Mouse (Mus musculus): ENCODE results near the gene Gucy1a1. TPM values are rescaled to one million over a fixed set of nuclear protein-coding genes. Genes with fewer than 3 reads are reported as not detected.

Gucy1a1 gene
- polyA plus RNA-seq, 1 experiment from 2014 or later, result 2.6 TPM

GRCm38 (mm10) chr3:82061402-82062180 is 84.0 kb downstream of the Gucy1a1 start:
- DNase-seq (ENCODE audit: low spot score), result no peak
- Histone ChIP-seq H3K4me3 (ENCODE audit: low read depth, low read length) (no peak overlapping the region), H3K9me3 (ENCODE audit: control insufficient read depth, low read length) (no peaks in the 10 kb centered on the region), H3K27me3 (ENCODE audit: control insufficient read depth, insufficient read depth, low read length) (no peaks in the 10 kb centered on the region), H3K36me3 (ENCODE audit: control insufficient read depth, insufficient read depth, low read length) (no peaks in the 10 kb centered on the region), H3K27ac (ENCODE audit: low read depth, low read length) (no peak overlapping the region), H3K4me1 (replicated peaks; ENCODE audit: control insufficient read depth, insufficient read depth, low read length) (no peaks in the 10 kb centered on the region), H3K4me2 (ENCODE audit: low read depth, low read length, severe bottlenecking) (no peak overlapping the region), H3K9ac (ENCODE audit: low read length) (no peak overlapping the region)
- 58% methylated on average over 9 of the region's 9 CpGs for WGBS
- no peak for ATAC-seq (replicated peaks; ENCODE audit: low FRiP score)

- no peak for ATAC-seq (replicated peaks; ENCODE audit: low FRiP score)
- Histone ChIP-seq H3K9me3 (ENCODE audit: control insufficient read depth, low read length) (no peaks in the 10 kb centered on the region), H3K4me2 (ENCODE audit: low read depth, low read length, severe bottlenecking) (no peak overlapping the region), H3K4me3 (ENCODE audit: low read depth, low read length) (no peak overlapping the region), H3K27ac (ENCODE audit: low read depth, low read length) (no peak overlapping the region), H3K9ac (ENCODE audit: low read length) (no peak overlapping the region), H3K36me3 (ENCODE audit: control insufficient read depth, insufficient read depth, low read length) (no peaks in the 10 kb centered on the region), H3K4me1 (replicated peaks; ENCODE audit: control insufficient read depth, insufficient read depth, low read length) (no peaks in the 10 kb centered on the region), H3K27me3 (ENCODE audit: control insufficient read depth, insufficient read depth, low read length) (no peaks in the 10 kb centered on the region)
- no peak for DNase-seq (ENCODE audit: low spot score)
- 75% methylated on average over 5 of the region's 5 CpGs for WGBS
Measured at GRCm38 (mm10) chr3:82057201-82057600, 88.4 kb downstream of the Gucy1a1 start.

- Histone ChIP-seq H3K27ac (ENCODE audit: low read depth, low read length) (no peak overlapping the region), H3K9me3 (ENCODE audit: control insufficient read depth, low read length) (no peaks in the 10 kb centered on the region), H3K4me3 (ENCODE audit: low read depth, low read length) (no peak overlapping the region), H3K4me2 (ENCODE audit: low read depth, low read length, severe bottlenecking) (no peak overlapping the region), H3K9ac (ENCODE audit: low read length) (no peak overlapping the region), H3K27me3 (ENCODE audit: control insufficient read depth, insufficient read depth, low read length) (no peaks in the 10 kb centered on the region), H3K36me3 (ENCODE audit: control insufficient read depth, insufficient read depth, low read length) (no peaks in the 10 kb centered on the region), H3K4me1 (replicated peaks; ENCODE audit: control insufficient read depth, insufficient read depth, low read length) (no peaks in the 10 kb centered on the region)
- DNase-seq (ENCODE audit: low spot score) (no peak), ATAC-seq (replicated peaks; ENCODE audit: low FRiP score) (no peak)
- WGBS, result 70% methylated on average over 5 of the region's 5 CpGs
Measured at GRCm38 (mm10) chr3:82054283-82054974, 91.2 kb downstream of the Gucy1a1 start.

GRCm38 (mm10) chr3:82052029-82052428 is 93.6 kb downstream of the Gucy1a1 start:
- Histone ChIP-seq H3K27ac (ENCODE audit: low read depth, low read length) (no peak overlapping the region), H3K4me1 (replicated peaks; ENCODE audit: control insufficient read depth, insufficient read depth, low read length) (no peaks in the 10 kb centered on the region), H3K27me3 (ENCODE audit: control insufficient read depth, insufficient read depth, low read length) (no peaks in the 10 kb centered on the region), H3K9ac (ENCODE audit: low read length) (no peak overlapping the region), H3K9me3 (ENCODE audit: control insufficient read depth, low read length) (no peaks in the 10 kb centered on the region), H3K4me2 (ENCODE audit: low read depth, low read length, severe bottlenecking) (no peak overlapping the region), H3K4me3 (ENCODE audit: low read depth, low read length) (no peak overlapping the region), H3K36me3 (ENCODE audit: control insufficient read depth, insufficient read depth, low read length) (no peaks in the 10 kb centered on the region)
- ATAC-seq (replicated peaks; ENCODE audit: low FRiP score) (no peak), DNase-seq (ENCODE audit: low spot score) (no peak)
- WGBS, result 64% methylated on average over 2 of the region's 2 CpGs

GRCm38 (mm10) chr3:82051468-82051867 is 94.1 kb downstream of the Gucy1a1 start:
- no peak overlapping the region for H3K4me2 ChIP-seq (ENCODE audit: low read depth, low read length, severe bottlenecking)
- no peaks in the 10 kb centered on the region for H3K4me1 ChIP-seq (replicated peaks; ENCODE audit: control insufficient read depth, insufficient read depth, low read length)
- no peaks in the 10 kb centered on the region for H3K9me3 ChIP-seq (ENCODE audit: control insufficient read depth, low read length)
- H3K27ac ChIP-seq (ENCODE audit: low read depth, low read length), result no peak overlapping the region
- ATAC-seq (replicated peaks; ENCODE audit: low FRiP score) (no peak), DNase-seq (ENCODE audit: low spot score) (no peak)
- H3K4me3 ChIP-seq (ENCODE audit: low read depth, low read length), result no peak overlapping the region
- H3K27me3 ChIP-seq (ENCODE audit: control insufficient read depth, insufficient read depth, low read length), result no peaks in the 10 kb centered on the region
- no peaks in the 10 kb centered on the region for H3K36me3 ChIP-seq (ENCODE audit: control insufficient read depth, insufficient read depth, low read length)
- H3K9ac ChIP-seq (ENCODE audit: low read length), result no peak overlapping the region

GRCm38 (mm10) chr3:82048681-82049080 is 96.9 kb downstream of the Gucy1a1 start:
- no peak for ATAC-seq (replicated peaks; ENCODE audit: low FRiP score)
- H3K27me3 ChIP-seq (ENCODE audit: control insufficient read depth, insufficient read depth, low read length), result no peaks in the 10 kb centered on the region
- DNase-seq (ENCODE audit: low spot score), result no peak
- WGBS, result 58% methylated on average over 7 of the region's 7 CpGs
- no peak overlapping the region for H3K4me3 ChIP-seq (ENCODE audit: low read depth, low read length)
- no peak overlapping the region for H3K4me2 ChIP-seq (ENCODE audit: low read depth, low read length, severe bottlenecking)
- H3K4me1 ChIP-seq (replicated peaks; ENCODE audit: control insufficient read depth, insufficient read depth, low read length), result no peaks in the 10 kb centered on the region
- H3K9me3 ChIP-seq (ENCODE audit: control insufficient read depth, low read length), result no peaks in the 10 kb centered on the region
- H3K36me3 ChIP-seq (ENCODE audit: control insufficient read depth, insufficient read depth, low read length), result no peaks in the 10 kb centered on the region
- H3K9ac ChIP-seq (ENCODE audit: low read length), result no peak overlapping the region
- H3K27ac ChIP-seq (ENCODE audit: low read depth, low read length), result no peak overlapping the region

GRCm38 (mm10) chr3:82048078-82048477 is 97.5 kb downstream of the Gucy1a1 start:
- no peak overlapping the region for H3K4me2 ChIP-seq (ENCODE audit: low read depth, low read length, severe bottlenecking)
- H3K4me1 ChIP-seq (replicated peaks; ENCODE audit: control insufficient read depth, insufficient read depth, low read length), result no peaks in the 10 kb centered on the region
- H3K4me3 ChIP-seq (ENCODE audit: low read depth, low read length), result no peak overlapping the region
- no peaks in the 10 kb centered on the region for H3K27me3 ChIP-seq (ENCODE audit: control insufficient read depth, insufficient read depth, low read length)
- ATAC-seq (replicated peaks; ENCODE audit: low FRiP score), result no peak; the same call in 1 of the 2 replicates
- no peak overlapping the region for H3K27ac ChIP-seq (ENCODE audit: low read depth, low read length)
- H3K36me3 ChIP-seq (ENCODE audit: control insufficient read depth, insufficient read depth, low read length), result no peaks in the 10 kb centered on the region
- DNase-seq (ENCODE audit: low spot score), result no peak
- 44% methylated on average over 4 of the region's 4 CpGs for WGBS
- no peaks in the 10 kb centered on the region for H3K9me3 ChIP-seq (ENCODE audit: control insufficient read depth, low read length)
- no peak overlapping the region for H3K9ac ChIP-seq (ENCODE audit: low read length)

- H3K4me2 ChIP-seq (ENCODE audit: low read depth, low read length, severe bottlenecking), result no peak overlapping the region
- H3K9ac ChIP-seq (ENCODE audit: low read length), result no peak overlapping the region
- DNase-seq (ENCODE audit: low spot score), result peak; percentile 56
- no peaks in the 10 kb centered on the region for H3K27me3 ChIP-seq (ENCODE audit: control insufficient read depth, insufficient read depth, low read length)
- no peak overlapping the region for H3K4me3 ChIP-seq (ENCODE audit: low read depth, low read length)
- H3K27ac ChIP-seq (ENCODE audit: low read depth, low read length), result no peak overlapping the region
- WGBS, result 34% methylated on average over 8 of the region's 8 CpGs
- no peaks in the 10 kb centered on the region for H3K36me3 ChIP-seq (ENCODE audit: control insufficient read depth, insufficient read depth, low read length)
- no peaks in the 10 kb centered on the region for H3K9me3 ChIP-seq (ENCODE audit: control insufficient read depth, low read length)
- no peaks in the 10 kb centered on the region for H3K4me1 ChIP-seq (replicated peaks; ENCODE audit: control insufficient read depth, insufficient read depth, low read length)
- ATAC-seq (replicated peaks; ENCODE audit: low FRiP score), result no peak
Measured at GRCm38 (mm10) chr3:82047100-82047753, 98.4 kb downstream of the Gucy1a1 start.
